Mouse (Mus musculus): Measurements from ENCODE around the gene Disc1. TPM values are rescaled to one million over a fixed set of nuclear protein-coding genes. Genes with fewer than 3 reads are reported as not detected.

The Disc1 gene
- total RNA-seq, 2 experiments from 2014 or later = 2.5 to 2.7 TPM

GRCm38 (mm10) chr8:125043394-125043793, 10.6 kb upstream of the Disc1 start:
- intact Hi-C loops (cut with DNase I) = no loop called here
- no peak for TF ChIP-seq CTCF (IDR thresholded peaks at IDR 0.05)
- DNase-seq (ENCODE audit: extremely low spot score in 1 of 2, low spot score in 2 of 2) = no peak
- Histone ChIP-seq H3K4me3 (no peak overlapping the region), H3K27ac (no peak overlapping the region)

- no peak for DNase-seq (ENCODE audit: extremely low spot score in 1 of 2, low spot score in 2 of 2)
- no peak overlapping the region for H3K4me3 ChIP-seq
- no peak for TF ChIP-seq CTCF (IDR thresholded peaks at IDR 0.05)
- intact Hi-C loops (cut with DNase I) = no loop called here
- no peak overlapping the region for H3K27ac ChIP-seq
Observed at GRCm38 (mm10) chr8:125043935-125044334, 10.1 kb upstream of the Disc1 start.

- peak; percentile 13 for TF ChIP-seq CTCF (IDR thresholded peaks at IDR 0.05)
- intact Hi-C loops (cut with DNase I) = no loop called here
- Histone ChIP-seq H3K27ac (no peak overlapping the region), H3K4me3 (no peak overlapping the region)
- no peak for DNase-seq (ENCODE audit: extremely low spot score in 1 of 2, low spot score in 2 of 2)
Observed at GRCm38 (mm10) chr8:125045760-125046159, 8.2 kb upstream of the Disc1 start.

- intact Hi-C loops (cut with DNase I) = no loop called here
- no peak for DNase-seq (ENCODE audit: extremely low spot score in 1 of 2, low spot score in 2 of 2)
- TF ChIP-seq CTCF (IDR thresholded peaks at IDR 0.05) = no peak
- H3K4me3 ChIP-seq = no peak overlapping the region
- no peak overlapping the region for H3K27ac ChIP-seq
Observed at GRCm38 (mm10) chr8:125049051-125049750, 4.8 kb upstream of the Disc1 start.

- TF ChIP-seq CTCF (IDR thresholded peaks at IDR 0.05) = no peak
- intact Hi-C loops (cut with DNase I) = loop anchor here (5.0 kb wide), 1 partner anchor 822 kb away; no protein-coding TSS in a partner anchor
Observed at GRCm38 (mm10) chr8:125049826-125050225, 4.2 kb upstream of the Disc1 start.

GRCm38 (mm10) chr8:125052026-125052425, 2.0 kb upstream of the Disc1 start:
- H3K27ac ChIP-seq = no peak overlapping the region
- peak; percentile 36 to 68 for DNase-seq (ENCODE audit: extremely low spot score in 1 of 2, low spot score in 2 of 2)
- intact Hi-C loops (cut with DNase I) = loop anchor here (5.0 kb wide), 1 partner anchor 820 kb away; no protein-coding TSS in a partner anchor
- peak; percentile 77 for TF ChIP-seq CTCF (IDR thresholded peaks at IDR 0.05)
- H3K4me3 ChIP-seq = no peak overlapping the region

More at GRCm38 (mm10) chr8:125049826-125050225, 4.2 kb upstream of the Disc1 start:
- no peak overlapping the region for H3K27ac ChIP-seq
- no peak overlapping the region for H3K4me3 ChIP-seq
- no peak for DNase-seq (ENCODE audit: extremely low spot score in 1 of 2, low spot score in 2 of 2)

- intact Hi-C loops (cut with DNase I) = loop anchor here (5.0 kb wide), 1 partner anchor 818 kb away; no protein-coding TSS in a partner anchor
- peak overlapping the region; percentile 63 for H3K4me3 ChIP-seq
- H3K27ac ChIP-seq = peak overlapping the region; percentile 78
- no peak; the same call in 1 of the 2 replicates for TF ChIP-seq CTCF (IDR thresholded peaks at IDR 0.05)
- peak; percentile 33 to 44 for DNase-seq (ENCODE audit: extremely low spot score in 1 of 2, low spot score in 2 of 2)
Observed at GRCm38 (mm10) chr8:125054436-125054810, 428 bp downstream of the Disc1 start.

- no peak for TF ChIP-seq CTCF (IDR thresholded peaks at IDR 0.05)
- intact Hi-C loops (cut with DNase I) = no loop called here
- H3K4me3 ChIP-seq = no peak overlapping the region
- no peak overlapping the region for H3K27ac ChIP-seq
- no peak for DNase-seq (ENCODE audit: extremely low spot score in 1 of 2, low spot score in 2 of 2)
Observed at GRCm38 (mm10) chr8:125060904-125061303, 6.9 kb downstream of the Disc1 start.

GRCm38 (mm10) chr8:125065596-125065995, 11.6 kb downstream of the Disc1 start:
- no peak for TF ChIP-seq CTCF (IDR thresholded peaks at IDR 0.05)
- Histone ChIP-seq H3K4me3 (no peak overlapping the region), H3K27ac (no peak overlapping the region)
- DNase-seq (ENCODE audit: extremely low spot score in 1 of 2, low spot score in 2 of 2) = no peak
- intact Hi-C loops (cut with DNase I) = loop anchor here (5.0 kb wide), 1 partner anchor 507 kb away; no protein-coding TSS in a partner anchor

- intact Hi-C loops (cut with DNase I) = loop anchor here (2.0 to 5.0 kb wide), 2 partner anchors 50 to 505 kb away; no protein-coding TSS in a partner anchor
- DNase-seq (ENCODE audit: extremely low spot score in 1 of 2, low spot score in 2 of 2) = peak; percentile 44 to 64
- H3K27ac ChIP-seq = peak overlapping the region; percentile 88
- peak; percentile 76 for TF ChIP-seq CTCF (IDR thresholded peaks at IDR 0.05)
- H3K4me3 ChIP-seq = no peak overlapping the region
Observed at GRCm38 (mm10) chr8:125066913-125067595, 13.1 kb downstream of the Disc1 start.

GRCm38 (mm10) chr8:125067596-125067960, 13.6 kb downstream of the Disc1 start:
- intact Hi-C loops (cut with DNase I) = loop anchor here (2.0 to 5.0 kb wide), 2 partner anchors 49 to 505 kb away; no protein-coding TSS in a partner anchor
- no peak for TF ChIP-seq CTCF (IDR thresholded peaks at IDR 0.05)
- Histone ChIP-seq H3K27ac (peak overlapping the region; percentile 88), H3K4me3 (no peak overlapping the region)
- no peak for DNase-seq (ENCODE audit: extremely low spot score in 1 of 2, low spot score in 2 of 2)
